Mouse (Mus musculus) MEL (cell line): ENCODE data around the gene Clstn3.

ENCODE experiments used
- MAFK ChIP-seq: IDR thresholded peaks from 2 replicates; pipeline ENCODE4 v1.6.1; 2011; ENCODE audit warnings: low read depth, mild to moderate bottlenecking, low read length, improper control_type of control experiment, borderline replicate concordance
- MYB ChIP-seq: IDR thresholded peaks from 2 replicates; pipeline ENCODE4 v1.6.1; 2011; ENCODE audit warnings: mild to moderate bottlenecking, low read depth, low read length, improper control_type of control experiment

- TF ChIP-seq MYB: no peak
- no peak for TF ChIP-seq MAFK
These were observed 64.9 kb downstream of the Clstn3 start for GRCm38 (mm10) chr6:124399738-124400137.
